ENCODE assay signal across 9 mouse cellular contexts in genomic region chr11:75259996-75260561, GRCm38 (mm10).
A peak's percentile ranks its signal among the peaks of the same experiment; 100 is the strongest.
DNase-seq lines count a peak whose midpoint lies in the region; ATAC-seq and TF ChIP-seq lines count a peak whose summit lies in the region.
"Had no signal": no experiment of that assay in that cellular context is flagged by ENCODE, and none has a peak within 500 bp of the region (broad histone marks: within the 10 kb centered on the region; RNA-seq: fewer than 3 reads in every experiment).

No protein-coding gene starts in this region.

- TF ChIP-seq CTCF in forebrain, postnatal 0 days (IDR thresholded peaks at IDR 0.05; ENCODE audit: low read depth): no peak

- WGBS in forebrain, postnatal 0 days: 56% methylated on average over 10 of the region's 10 CpGs
- WGBS in forebrain, embryonic 12.5 days: 64% methylated on average over 10 of the region's 10 CpGs
- 49% methylated on average over 10 of the region's 10 CpGs for WGBS in midbrain, embryonic 14.5 days

- 0 out of 2 replicates have a peak, but pooled peaks have one; percentile 17 for ATAC-seq in forebrain, postnatal 0 days
- no peak for ATAC-seq in forebrain, embryonic 12.5 days (ENCODE audit: low FRiP score)
- ATAC-seq in midbrain, embryonic 14.5 days (ENCODE audit: low FRiP score, low TSS enrichment): no peak

- no peak overlapping the region for H3K4me2 ChIP-seq in forebrain, postnatal 0 days (ENCODE audit: low read depth)
- no peak overlapping the region for H3K4me2 ChIP-seq in forebrain, embryonic 12.5 days
- no peak overlapping the region for H3K4me2 ChIP-seq in midbrain, embryonic 14.5 days (ENCODE audit: low read length)
- H3K4me2 ChIP-seq: lung, embryonic 15.5 days had no signal

- H3K36me3 ChIP-seq in forebrain, postnatal 0 days (ENCODE audit: insufficient read depth): no peaks in the 10 kb centered on the region
- H3K36me3 ChIP-seq in forebrain, embryonic 12.5 days (replicated peaks): no peaks in the 10 kb centered on the region
- no peaks in the 10 kb centered on the region for H3K36me3 ChIP-seq in midbrain, embryonic 14.5 days (ENCODE audit: control insufficient read depth, insufficient read depth, low read length)
- H3K36me3 ChIP-seq: lung, embryonic 15.5 days had no signal

- DNase-seq in forebrain, postnatal 0 days: no peak
- peak; percentile 61 to 66 for DNase-seq in right cerebral cortex, adult 2 months (ENCODE audit: low spot score in 2 of 2)
- no peak for DNase-seq in right cerebral cortex, postnatal 25 days
- peak; percentile 30 for DNase-seq in heart, adult 8-10 months (ENCODE audit: low spot score)
- DNase-seq in midbrain, embryonic 14.5 days: no peak
- no peak for DNase-seq in embryo, embryonic 11 days
- DNase-seq in thymus, postnatal 0 days (ENCODE audit: low spot score): no peak

- no peak overlapping the region for H3K9ac ChIP-seq in forebrain, postnatal 0 days
- no peak overlapping the region for H3K9ac ChIP-seq in forebrain, embryonic 12.5 days
- no peak overlapping the region for H3K9ac ChIP-seq in midbrain, embryonic 14.5 days (replicated peaks; ENCODE audit: low read length)
- H3K9ac ChIP-seq: lung, embryonic 15.5 days had no signal

- H3K4me3 ChIP-seq in forebrain, postnatal 0 days (ENCODE audit: low read depth, low read length): no peak overlapping the region
- H3K4me3 ChIP-seq in forebrain, embryonic 12.5 days (replicated peaks): no peak overlapping the region
- no peak overlapping the region for H3K4me3 ChIP-seq in midbrain, embryonic 14.5 days (replicated peaks; ENCODE audit: low read depth, low read length)
- H3K4me3 ChIP-seq: lung, embryonic 15.5 days had no signal

- no peak overlapping the region for H3K27ac ChIP-seq in forebrain, postnatal 0 days (ENCODE audit: low read depth, low read length)
- no peak overlapping the region for H3K27ac ChIP-seq in forebrain, embryonic 12.5 days
- 0 out of 2 replicates have a peak overlapping the region, but pooled peaks have one; percentile 13 for H3K27ac ChIP-seq in midbrain, embryonic 14.5 days (replicated peaks; ENCODE audit: low read depth, low read length)
- H3K27ac ChIP-seq: lung, embryonic 15.5 days had no signal

- H3K27me3 ChIP-seq in forebrain, postnatal 0 days (ENCODE audit: insufficient read depth, low read length): no peaks in the 10 kb centered on the region
- H3K27me3 ChIP-seq in forebrain, embryonic 12.5 days: peaks cover 17% of the 10 kb centered on the region
- H3K27me3 ChIP-seq in midbrain, embryonic 14.5 days (ENCODE audit: control insufficient read depth, insufficient read depth, low read length): no peaks in the 10 kb centered on the region
- H3K27me3 ChIP-seq: lung, embryonic 15.5 days had no signal

- no peaks in the 10 kb centered on the region for H3K4me1 ChIP-seq in forebrain, postnatal 0 days (ENCODE audit: insufficient read depth)
- H3K4me1 ChIP-seq in forebrain, embryonic 12.5 days: peaks cover 36% of the 10 kb centered on the region
- H3K4me1 ChIP-seq in midbrain, embryonic 14.5 days (ENCODE audit: control insufficient read depth, insufficient read depth, low read length): peaks cover 30% of the 10 kb centered on the region

- no peaks in the 10 kb centered on the region for H3K9me3 ChIP-seq in forebrain, postnatal 0 days (ENCODE audit: low read length)
- no peaks in the 10 kb centered on the region for H3K9me3 ChIP-seq in forebrain, embryonic 12.5 days
- no peaks in the 10 kb centered on the region for H3K9me3 ChIP-seq in midbrain, embryonic 14.5 days (ENCODE audit: control insufficient read depth, low read length)
- H3K9me3 ChIP-seq: lung, embryonic 15.5 days had no signal

Comparison
In these comparisons a context has a peak if more than half of its experiments do, and no peak if none do; other contexts are left out.
1. DNase-seq: peak in right cerebral cortex, adult 2 months (2 of 2) and heart, adult 8-10 months (single experiment); none in forebrain, postnatal 0 days (single experiment), right cerebral cortex, postnatal 25 days (single experiment), midbrain, embryonic 14.5 days (single experiment), embryo, embryonic 11 days (single experiment) and thymus, postnatal 0 days (single experiment).